Mouse (Mus musculus) ovary, adult 18-20 months (tissue): ENCODE measurements around the gene Pbx4.

Source experiments
- DNase-seq: peaks from one replicate; pipeline ENCODE4 v3.0.0; 2022; ENCODE audit warnings: low spot score, mixed read lengths

Gene Pbx4

DNA sequence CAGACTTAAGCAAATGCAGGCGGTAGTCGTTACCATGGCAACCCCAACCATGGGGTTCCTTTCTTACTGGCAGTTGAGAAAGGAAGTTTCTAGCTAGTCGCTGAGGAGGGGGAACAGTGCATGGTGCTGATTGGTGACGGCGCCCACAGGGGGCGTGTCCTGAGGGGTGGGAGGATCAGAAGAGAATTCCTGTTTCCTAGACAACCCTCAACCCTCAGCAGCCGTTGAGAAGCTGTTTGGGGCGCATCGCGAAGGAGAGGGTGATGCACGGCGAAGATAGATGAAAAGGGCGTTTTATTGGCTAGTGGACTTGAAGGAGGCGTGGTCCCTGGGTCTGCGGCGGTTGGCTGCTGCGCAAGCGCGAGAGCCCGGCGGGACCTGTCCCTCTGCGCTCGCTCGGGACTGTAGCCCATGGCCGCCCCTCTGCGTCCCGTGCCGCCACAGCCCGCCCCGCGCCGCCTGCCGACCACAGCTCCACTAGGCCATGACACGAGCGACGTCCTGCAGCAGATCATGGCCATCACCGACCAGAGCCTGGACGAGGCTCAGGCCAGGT is at the start of gene Pbx4:
Gene Pbx4 (plus strand): TSS at position 194 of the 556 bp plus-strand sequence.
- peak; percentile 90 for DNase-seq

GRCm38 (mm10) chr8:69789105-69789504 is 43.2 kb upstream of the Pbx4 start:
- no peak for DNase-seq

DNA sequence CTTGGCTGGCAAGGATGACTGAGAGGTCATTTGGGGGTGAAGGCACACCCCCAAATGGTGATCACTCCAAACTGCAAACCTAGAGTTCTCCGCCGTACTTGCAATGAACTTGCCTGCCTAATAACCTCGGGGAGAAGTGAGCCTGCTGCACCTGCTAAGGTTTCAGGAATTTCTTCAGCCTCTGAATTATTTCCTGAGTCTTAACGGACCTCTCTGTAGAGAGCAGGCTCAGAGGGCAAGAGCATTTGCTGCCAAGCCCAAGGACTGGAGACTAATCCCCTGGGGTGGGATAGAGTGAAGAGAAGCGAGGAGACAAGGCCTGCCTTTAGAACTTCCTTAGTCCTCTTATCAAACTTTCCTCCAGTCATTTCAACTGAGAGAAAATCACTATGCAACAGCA is 42.6 kb upstream of the Pbx4 start:
- peak; percentile 0 for DNase-seq

GRCm38 (mm10) chr8:69790364-69790763 is 41.9 kb upstream of the Pbx4 start:
- DNase-seq: peak; percentile 0

DNA sequence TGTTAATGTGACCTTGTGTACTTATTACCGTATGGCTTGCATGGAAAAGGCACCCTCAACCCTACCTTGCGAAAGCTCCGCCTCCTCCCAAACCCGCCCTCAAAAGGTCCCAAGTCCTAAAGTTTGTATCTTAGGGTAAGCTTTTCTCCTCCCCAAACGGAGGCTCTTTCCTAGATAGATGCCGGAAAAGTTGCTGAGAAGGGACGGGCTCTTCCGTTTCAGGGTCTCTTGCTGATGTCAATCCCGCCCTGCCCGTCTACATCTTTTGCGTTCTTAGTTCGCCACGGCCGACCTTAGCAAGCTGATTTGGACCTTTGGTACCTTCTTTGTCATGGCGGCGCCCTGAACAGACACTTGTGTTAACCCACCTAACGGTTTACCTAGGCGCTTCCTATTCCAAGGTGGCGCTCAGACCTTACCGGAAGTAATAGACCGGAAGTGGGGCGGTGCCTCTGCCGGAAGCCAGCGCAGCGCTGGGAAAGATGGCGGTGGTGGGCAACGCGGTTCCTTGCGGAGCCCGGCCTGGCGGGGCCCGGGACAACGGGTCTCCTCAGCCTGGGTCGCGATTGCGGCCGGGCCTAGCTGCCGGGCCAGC is 41.4 kb upstream of the Pbx4 start, which contains the start of the genes Atp13a1 and Zfp866:
Gene Atp13a1 (plus strand): TSS at position 391 of the 595 bp plus-strand sequence.
Gene Zfp866 (minus strand): TSS at position 406 of the 595 bp plus-strand sequence.
- peak; percentile 72 for DNase-seq

DNA sequence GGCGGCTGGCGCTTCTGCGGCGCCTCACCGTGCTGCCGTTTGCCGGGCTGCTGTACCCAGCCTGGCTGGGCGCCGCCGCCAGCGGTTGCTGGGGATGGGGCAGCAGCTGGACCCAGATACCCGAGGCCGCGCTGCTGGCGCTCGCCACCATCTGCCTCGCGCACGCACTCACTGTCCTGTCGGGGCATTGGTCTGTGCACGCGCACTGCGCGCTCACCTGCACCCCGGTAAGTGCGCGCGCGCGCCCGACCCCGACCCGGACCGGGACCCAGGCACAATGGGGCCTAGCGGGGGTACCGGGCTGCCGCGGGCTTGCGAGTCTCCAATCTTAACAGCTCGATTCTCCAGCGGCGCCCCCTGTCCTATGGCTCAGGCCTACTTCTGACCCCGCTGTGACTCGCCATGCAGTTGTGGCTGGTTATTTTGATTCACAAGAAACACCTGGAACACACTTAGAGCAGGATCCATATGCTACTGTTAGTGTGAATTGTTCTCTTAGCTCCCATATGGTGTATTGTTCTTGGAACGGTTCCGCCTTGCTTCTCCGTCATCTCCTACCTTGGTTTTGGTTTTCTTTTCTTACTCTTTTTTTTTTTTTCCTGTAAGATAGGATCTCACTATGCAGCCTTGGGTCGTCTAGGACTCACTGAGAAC is 40.7 kb upstream of the Pbx4 start:
- no peak for DNase-seq

- DNase-seq: peak; percentile 0
Measured at GRCm38 (mm10) chr8:69793666-69794065, 38.6 kb upstream of the Pbx4 start.

GRCm38 (mm10) chr8:69794096-69794495 is 38.2 kb upstream of the Pbx4 start:
- no peak for DNase-seq

GRCm38 (mm10) chr8:69794901-69795300 is 37.4 kb upstream of the Pbx4 start:
- DNase-seq: no peak

- DNase-seq: peak; percentile 1
Measured at GRCm38 (mm10) chr8:69796721-69797345, 35.5 kb upstream of the Pbx4 start.

- DNase-seq: peak; percentile 0
Measured at GRCm38 (mm10) chr8:69797661-69798060, 34.6 kb upstream of the Pbx4 start.

DNA sequence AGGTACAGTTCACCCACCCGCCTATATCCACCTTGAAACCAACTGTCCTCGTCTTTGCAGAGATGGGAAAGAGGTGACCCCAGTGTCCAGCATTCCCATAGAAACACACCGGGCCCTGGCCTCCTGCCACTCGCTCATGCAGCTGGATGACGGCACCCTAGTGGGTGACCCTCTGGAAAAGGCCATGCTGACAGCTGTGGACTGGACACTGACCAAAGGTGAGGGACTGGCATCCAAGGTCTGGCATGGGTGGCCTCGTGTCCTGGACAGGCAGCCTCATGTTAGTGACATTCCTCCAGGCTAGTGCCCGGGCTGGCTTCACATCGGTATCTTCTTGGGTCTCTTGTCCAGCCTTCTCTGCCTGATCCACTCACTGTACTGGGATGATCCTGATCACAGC is 33.0 kb upstream of the Pbx4 start:
- DNase-seq: peak; percentile 0

DNA sequence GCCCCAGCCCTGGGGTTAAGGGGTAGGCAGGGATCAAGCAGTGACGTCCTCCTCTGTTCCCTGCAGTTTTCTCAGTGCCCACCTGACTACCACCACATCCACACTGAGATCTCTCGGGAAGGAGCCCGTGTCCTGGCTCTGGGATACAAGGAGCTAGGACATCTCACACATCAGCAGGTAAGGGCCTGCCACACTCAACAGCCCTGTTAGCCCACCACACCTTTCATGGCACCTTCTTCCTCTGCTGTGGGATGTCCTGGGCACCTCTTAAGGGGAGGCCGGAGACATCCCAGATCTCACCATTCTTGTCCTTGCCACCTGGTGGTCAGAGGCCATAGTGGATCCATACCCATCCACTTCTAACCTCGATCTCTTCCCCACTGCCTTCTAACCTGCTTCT is 32.3 kb upstream of the Pbx4 start:
- peak; percentile 0 for DNase-seq

GRCm38 (mm10) chr8:69801796-69802195 is 30.5 kb upstream of the Pbx4 start:
- no peak for DNase-seq

- no peak for DNase-seq
Measured at GRCm38 (mm10) chr8:69802216-69802615, 30.1 kb upstream of the Pbx4 start.

DNA sequence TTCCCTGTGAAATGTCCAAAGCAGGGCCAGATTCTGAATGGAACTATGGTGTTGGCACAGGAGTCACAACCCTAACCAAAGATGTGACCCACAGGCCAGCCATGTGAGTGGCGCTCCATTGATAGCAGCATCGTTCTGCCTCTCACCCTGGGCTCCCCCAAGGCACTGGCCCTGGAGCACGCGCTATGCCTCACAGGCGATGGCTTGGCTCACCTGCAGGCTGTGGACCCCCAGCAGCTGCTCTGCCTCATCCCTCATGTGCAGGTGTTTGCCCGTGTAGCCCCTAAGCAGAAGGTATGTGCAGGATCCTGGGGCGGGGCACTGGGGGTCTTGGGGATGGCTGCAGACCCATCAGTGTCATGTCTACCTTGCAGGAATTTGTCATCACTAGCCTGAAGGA is 28.9 kb upstream of the Pbx4 start:
- DNase-seq: peak; percentile 1

DNA sequence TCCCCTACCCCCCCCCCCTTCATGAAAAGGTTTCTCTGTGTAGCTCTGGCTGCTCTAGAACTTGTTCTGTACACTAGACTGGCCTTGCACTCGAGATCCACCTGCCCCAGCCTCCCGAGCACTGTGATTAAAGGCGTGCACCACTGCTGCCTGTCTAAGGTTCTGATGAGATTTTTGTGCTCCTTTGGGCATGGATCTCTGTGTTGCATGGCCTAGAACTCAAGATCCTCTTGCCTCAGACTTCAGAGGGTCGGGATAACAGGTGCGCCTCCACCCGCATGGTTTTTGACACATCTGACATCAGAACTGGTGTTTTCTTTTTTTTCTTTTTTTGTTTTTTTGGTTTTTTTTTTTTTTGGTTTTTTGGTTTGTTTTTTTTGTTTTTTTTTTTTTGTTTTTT is 27.8 kb upstream of the Pbx4 start:
- DNase-seq: peak; percentile 0

DNA sequence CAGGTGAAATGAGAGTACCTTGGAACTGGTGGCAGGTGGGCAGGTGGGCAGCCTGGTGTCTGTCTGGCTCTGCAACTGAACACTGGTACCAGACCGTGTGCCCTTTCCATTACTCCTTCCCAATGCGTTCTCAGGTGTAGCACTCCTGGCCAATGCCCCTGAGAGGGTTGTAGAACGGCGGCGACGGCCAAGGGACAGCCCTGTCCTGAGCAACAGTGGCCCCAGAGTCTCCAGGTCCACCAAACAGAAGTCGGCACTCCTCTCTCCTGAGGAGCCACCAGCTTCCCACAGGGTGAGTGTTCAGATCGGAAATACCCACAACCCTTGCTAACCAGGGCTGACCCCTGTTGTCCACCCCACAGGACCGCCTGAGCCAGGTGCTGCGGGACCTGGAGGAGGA is 27.2 kb upstream of the Pbx4 start:
- DNase-seq: no peak

- DNase-seq: no peak
Measured at GRCm38 (mm10) chr8:69805491-69805890, 26.8 kb upstream of the Pbx4 start.

DNA sequence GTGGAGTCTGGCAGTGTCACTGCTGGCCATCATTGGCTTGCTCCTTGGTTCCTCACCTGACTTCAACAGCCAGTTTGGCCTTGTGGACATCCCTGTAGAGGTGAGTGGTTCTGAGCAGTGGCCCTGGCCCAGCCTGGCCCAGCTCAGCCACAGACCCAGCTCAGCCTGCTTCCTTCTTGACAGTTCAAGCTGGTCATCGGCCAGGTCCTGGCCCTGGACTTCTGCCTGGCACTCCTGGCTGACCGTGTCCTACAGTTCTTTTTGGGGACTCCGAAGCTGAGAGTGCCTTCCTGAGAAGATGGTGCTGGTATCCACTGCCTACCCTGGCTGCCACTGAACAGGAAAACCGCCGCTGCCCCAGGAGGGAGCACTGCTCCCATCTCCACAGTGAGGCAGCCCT is 25.1 kb upstream of the Pbx4 start:
- DNase-seq: no peak

DNA sequence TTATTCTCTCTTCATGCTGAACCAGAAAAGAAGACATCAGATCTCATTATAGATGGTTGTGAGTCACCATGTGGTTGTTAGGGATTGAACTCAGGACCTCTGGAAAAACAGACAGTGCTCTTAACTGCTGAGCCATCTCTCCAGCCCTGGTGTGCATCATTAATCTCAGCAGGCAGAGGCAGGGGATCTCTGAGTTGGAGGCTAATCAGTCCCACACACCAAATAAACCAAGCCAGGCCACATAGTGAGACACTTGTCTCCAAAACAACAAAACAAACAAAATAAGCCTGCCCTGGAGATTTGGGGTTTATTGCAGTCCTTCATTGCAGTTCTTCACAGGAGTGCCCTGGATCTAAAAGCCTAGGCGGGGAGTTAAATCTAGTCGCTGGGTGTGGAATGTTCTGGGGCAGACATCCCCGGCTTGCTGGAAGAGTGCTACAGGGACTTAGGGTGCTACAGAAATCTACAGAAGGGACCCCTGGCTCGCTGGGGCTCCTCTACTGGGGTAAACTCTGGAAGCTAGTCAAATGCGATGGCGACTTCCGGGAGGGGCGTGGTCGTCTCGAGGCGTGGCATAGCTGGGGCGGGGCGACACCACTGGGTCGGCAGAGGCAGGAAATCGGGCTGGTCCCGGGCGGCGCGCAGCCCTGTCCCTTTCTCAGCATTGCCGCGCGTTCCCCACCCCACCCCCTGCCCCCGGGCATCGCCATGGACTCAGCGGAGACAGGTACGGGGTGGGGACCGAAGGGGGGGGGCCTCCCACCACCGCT is 24.0 kb upstream of the Pbx4 start, which contains the start of gene Gmip:
Gene Gmip (plus strand): TSS at position 586 of the 770 bp plus-strand sequence.
- DNase-seq: peak; percentile 60

DNA sequence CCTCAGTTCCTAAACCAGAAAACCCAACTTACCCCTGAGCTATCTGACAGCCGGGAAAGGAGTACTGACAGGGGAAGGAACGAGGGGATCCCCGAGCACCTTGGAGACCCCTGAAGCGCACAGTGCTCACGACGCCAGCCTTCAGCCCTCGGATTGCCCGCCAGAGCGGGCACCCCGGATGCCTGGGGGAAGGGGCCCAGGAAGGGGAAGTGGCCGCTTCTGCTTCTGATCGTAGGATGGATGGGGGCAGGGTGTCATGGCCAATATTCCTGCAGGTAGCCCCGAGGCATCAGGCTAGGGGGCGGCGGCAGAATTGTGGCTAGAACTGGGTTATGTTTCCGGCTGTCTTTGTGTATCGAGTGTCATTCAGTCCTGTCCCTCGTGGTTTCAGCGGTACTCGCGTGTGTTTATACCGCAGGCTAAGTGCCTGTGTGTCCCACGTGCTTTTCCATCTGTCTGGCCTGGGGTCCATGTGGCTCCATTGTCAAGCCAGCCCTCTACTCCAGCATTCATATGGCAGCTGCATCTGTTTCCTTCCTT is 23.4 kb upstream of the Pbx4 start:
- no peak for DNase-seq
